Mouse (Mus musculus) neural tube, embryonic 13.5 days (tissue): ENCODE measurements around the gene Zfp248. TPM values are rescaled to one million over a fixed set of nuclear protein-coding genes. Genes with fewer than 3 reads are reported as not detected.

Experiments used
- ATAC-seq: fragments of 200-750 bp; cut with Nextera tagmentation; 2 replicates; pipeline ENCODE4 v1.8.0; 2017; ENCODE audit warnings: low read depth, mild to moderate bottlenecking, moderate TSS enrichment, moderate library complexity
- H3K27ac ChIP-seq: fragments of 300-500 bp; sonication (generic); replicated peaks from 2 replicates; pipeline ENCODE4 v1.5.1; 2015; ENCODE audit warnings: moderate library complexity, mild to moderate bottlenecking, inconsistent platforms
- H3K27me3 ChIP-seq: fragments of 300-500 bp; sonication (generic); 2 replicates; pipeline ENCODE4 v1.6.1; 2015; ENCODE audit warnings: mild to moderate bottlenecking, inconsistent platforms
- H3K36me3 ChIP-seq: fragments of 300-500 bp; sonication (generic); 2 replicates; pipeline ENCODE4 v1.6.1; 2015; ENCODE audit warnings: mild to moderate bottlenecking, inconsistent platforms
- H3K4me1 ChIP-seq: fragments of 300-500 bp; sonication (generic); replicated peaks from 2 replicates; pipeline ENCODE4 v1.6.1; 2015; ENCODE audit warnings: inconsistent platforms
- H3K4me2 ChIP-seq: fragments of 300-500 bp; sonication (generic); 2 replicates; pipeline ENCODE4 v1.6.1; 2015; ENCODE audit warnings: inconsistent platforms, mild to moderate bottlenecking, moderate library complexity
- H3K4me3 ChIP-seq: fragments of 300-500 bp; sonication (generic); 2 replicates; pipeline ENCODE4 v1.5.1; 2015; ENCODE audit warnings: mild to moderate bottlenecking, inconsistent platforms
- H3K9ac ChIP-seq: fragments of 300-500 bp; sonication (generic); 2 replicates; pipeline ENCODE4 v1.6.1; 2015; ENCODE audit warnings: moderate library complexity, mild to moderate bottlenecking, inconsistent platforms
- H3K9me3 ChIP-seq: fragments of 300-500 bp; sonication (generic); 2 replicates; pipeline ENCODE4 v1.6.1; 2016; ENCODE audit warnings: inconsistent platforms
- WGBS: fragments of 180-500 bp; shearing (Covaris S2); methylation state at CpG from one replicate; pipeline ENCODE4 v1.1.7; 2015; 5-methylcytosine and 5-hydroxymethylcytosine counted together
- polyA plus RNA-seq: library from polyadenylated mRNA; unstranded; fragments of >200 nt; fragmentation: Nextera tagmentation; extraction: Ambion mirVana; gene quantifications from 2 replicates; pipeline ENCODE4 v1.2.1, GENCODE M21; 2015

Zfp248 gene
- polyA plus RNA-seq, 1 experiment from 2014 or later, result 16.8 TPM

DNA sequence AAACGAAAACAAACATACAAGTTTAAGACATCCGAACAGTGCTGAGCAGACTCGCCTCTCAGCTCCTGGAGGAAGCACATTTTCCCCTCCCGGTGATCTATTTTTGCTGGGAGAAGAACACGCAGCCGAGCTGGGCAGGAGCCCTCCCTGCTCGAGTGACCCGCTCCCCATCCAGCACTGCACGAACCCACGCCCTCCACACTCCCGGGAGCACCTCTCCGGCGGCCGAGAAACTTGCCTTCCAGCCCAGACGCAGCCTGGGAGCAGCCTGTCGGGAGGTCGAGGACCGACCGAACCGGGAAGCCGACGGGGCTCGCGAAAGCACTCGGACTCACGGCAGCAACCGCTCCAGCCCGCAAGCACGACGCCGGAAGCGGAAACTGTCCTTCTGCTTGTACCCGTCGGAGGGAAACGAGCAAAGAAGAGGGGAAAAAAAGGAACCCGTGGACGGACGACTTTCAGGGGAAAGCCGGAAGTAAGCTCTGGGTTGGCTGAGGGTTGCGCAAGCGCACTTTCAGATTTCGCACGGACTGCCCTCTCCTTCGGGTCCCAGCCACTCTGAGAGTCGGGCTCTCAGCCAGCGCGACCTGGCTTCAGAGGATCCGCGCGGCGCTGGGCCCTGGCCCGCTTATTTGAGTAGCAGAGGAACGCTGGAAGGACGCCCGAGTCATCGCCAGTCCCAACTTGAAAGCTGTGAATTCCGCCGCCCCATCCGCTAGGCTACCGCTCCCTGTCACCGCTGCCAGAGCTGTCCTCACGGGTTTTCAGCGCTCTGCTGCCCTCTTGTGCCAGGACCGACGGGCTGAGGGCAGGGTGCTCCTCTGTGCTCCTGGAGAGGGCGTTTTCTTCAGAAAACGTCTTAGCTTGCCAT lies 36.0 kb downstream of the Zfp248 start, which contains the start of gene Bms1:
Bms1 (minus strand) TSS at position 425 of the 871 bp plus-strand sequence.
- H3K4me1 ChIP-seq, result peaks cover 15% of the 10 kb centered on the region
- no peaks in the 10 kb centered on the region for H3K27me3 ChIP-seq
- under 1% methylated on average over 67 of the region's 67 CpGs for WGBS
- H3K4me2 ChIP-seq, result peak within 1 kb of the TSS; percentile 60
- ATAC-seq, result peak; percentile 98
- H3K27ac ChIP-seq, result peak within 1 kb of the TSS; percentile 90
- peak within 1 kb of the TSS; percentile 86 for H3K9ac ChIP-seq
- peak within 1 kb of the TSS; percentile 90 for H3K4me3 ChIP-seq
- H3K9me3 ChIP-seq, result no peaks in the 10 kb centered on the region
- peaks cover 27% of the 10 kb centered on the region for H3K36me3 ChIP-seq

DNA sequence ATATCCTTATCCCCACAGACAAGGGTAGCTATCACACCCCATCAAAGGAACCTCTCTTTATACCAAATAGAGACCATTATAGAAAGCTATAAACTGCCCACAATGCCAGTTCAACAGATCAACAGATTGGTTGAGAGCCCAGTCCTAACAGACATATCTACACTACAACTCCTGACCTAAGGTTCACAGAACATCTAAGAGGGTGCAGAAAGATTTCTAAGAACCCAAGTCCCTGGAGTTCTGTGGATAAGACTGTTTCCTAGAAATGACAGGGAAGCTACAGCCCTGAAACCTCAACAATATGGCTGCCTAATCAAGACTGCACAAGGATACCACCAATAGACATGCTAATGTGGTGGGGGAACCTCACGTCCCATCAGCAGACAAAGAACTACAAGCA lies 44.9 kb downstream of the Zfp248 start:
- no peaks in the 10 kb centered on the region for H3K9me3 ChIP-seq
- no peak overlapping the region for H3K9ac ChIP-seq
- no peak for ATAC-seq
- H3K27me3 ChIP-seq, result no peaks in the 10 kb centered on the region
- H3K36me3 ChIP-seq, result peaks cover 87% of the 10 kb centered on the region
- no peak overlapping the region for H3K4me2 ChIP-seq
- WGBS, result 76% methylated on average over 1 of the region's 1 CpGs
- no peak overlapping the region for H3K27ac ChIP-seq
- no peak overlapping the region for H3K4me3 ChIP-seq
- no peaks in the 10 kb centered on the region for H3K4me1 ChIP-seq

DNA sequence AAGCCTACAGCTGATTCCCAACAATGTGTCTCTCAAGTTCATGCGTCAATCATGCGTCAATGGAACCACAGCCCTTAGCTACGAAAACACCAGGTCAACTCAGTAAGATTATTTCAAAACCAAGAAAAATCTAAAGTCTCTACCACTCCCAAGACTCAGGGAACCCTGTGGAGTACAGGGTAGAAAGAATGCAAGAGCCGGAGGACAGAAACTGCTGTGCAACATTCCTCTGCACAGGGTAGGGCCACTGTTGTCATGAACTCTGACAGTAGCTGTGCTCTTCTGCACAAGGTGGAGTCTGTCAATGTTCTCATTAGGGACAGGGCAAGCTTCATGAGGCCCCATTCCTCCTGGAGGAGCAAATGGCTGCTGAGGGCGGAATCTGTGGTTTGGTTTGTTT lies 46.8 kb downstream of the Zfp248 start:
- Histone ChIP-seq H3K9ac (no peak overlapping the region), H3K4me2 (no peak overlapping the region), H3K9me3 (no peaks in the 10 kb centered on the region), H3K36me3 (peaks cover 88% of the 10 kb centered on the region), H3K4me1 (no peaks in the 10 kb centered on the region), H3K27ac (no peak overlapping the region), H3K4me3 (no peak overlapping the region), H3K27me3 (no peaks in the 10 kb centered on the region)
- 91% methylated on average over 5 of the region's 5 CpGs for WGBS
- no peak for ATAC-seq

DNA sequence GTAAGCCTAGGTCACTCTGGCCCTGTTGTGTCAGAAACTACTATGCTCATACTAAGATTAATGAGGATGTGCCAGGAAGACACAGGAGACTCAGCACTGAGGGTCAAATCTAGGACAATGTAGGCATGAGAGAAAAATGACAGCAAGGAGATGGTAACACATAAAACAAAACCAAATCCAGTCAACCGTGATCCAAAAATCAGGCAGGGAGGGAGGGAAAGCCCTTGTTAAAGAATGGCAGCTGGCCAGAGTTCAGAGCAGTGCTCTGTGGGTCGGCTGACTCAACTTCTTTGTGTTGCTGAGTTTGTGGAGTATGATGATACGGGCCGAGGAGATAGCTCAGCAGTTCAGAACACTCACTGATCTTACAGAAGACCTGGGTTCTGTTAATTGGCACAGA lies 48.9 kb downstream of the Zfp248 start:
- peaks cover 88% of the 10 kb centered on the region for H3K36me3 ChIP-seq

DNA sequence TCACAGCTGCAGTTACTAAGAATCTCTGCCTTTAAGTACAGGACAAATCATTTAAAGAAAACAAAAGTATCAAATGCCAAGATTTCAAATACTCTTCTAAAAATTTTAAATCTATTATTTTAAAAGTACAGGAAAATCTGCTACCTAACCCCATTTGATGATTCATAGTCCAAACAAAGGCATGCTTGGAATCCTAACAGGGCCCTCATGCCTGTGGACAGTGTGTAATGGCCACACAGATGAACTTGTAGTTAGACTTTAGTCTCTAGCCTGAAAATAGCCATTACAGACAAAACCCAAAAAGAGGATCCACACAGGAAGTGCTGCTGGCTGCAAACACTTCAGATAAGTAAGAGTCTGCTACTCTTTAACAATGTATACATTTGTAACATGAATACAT lies 64.6 kb downstream of the Zfp248 start:
- H3K9ac ChIP-seq, result no peak overlapping the region
- no peaks in the 10 kb centered on the region for H3K27me3 ChIP-seq
- no peak overlapping the region for H3K27ac ChIP-seq
- H3K4me1 ChIP-seq, result no peaks in the 10 kb centered on the region
- ATAC-seq, result no peak
- no peak overlapping the region for H3K4me3 ChIP-seq
- no peak overlapping the region for H3K4me2 ChIP-seq
- H3K36me3 ChIP-seq, result peaks cover 76% of the 10 kb centered on the region
- no peaks in the 10 kb centered on the region for H3K9me3 ChIP-seq

More for the DNA sequence above, 48.9 kb downstream of the Zfp248 start:
- no peak for ATAC-seq
- WGBS, result 86% methylated on average over 4 of the region's 4 CpGs
- Histone ChIP-seq H3K4me3 (no peak overlapping the region), H3K9me3 (no peaks in the 10 kb centered on the region), H3K9ac (no peak overlapping the region), H3K27ac (no peak overlapping the region), H3K4me1 (no peaks in the 10 kb centered on the region), H3K4me2 (no peak overlapping the region), H3K27me3 (no peaks in the 10 kb centered on the region)

DNA sequence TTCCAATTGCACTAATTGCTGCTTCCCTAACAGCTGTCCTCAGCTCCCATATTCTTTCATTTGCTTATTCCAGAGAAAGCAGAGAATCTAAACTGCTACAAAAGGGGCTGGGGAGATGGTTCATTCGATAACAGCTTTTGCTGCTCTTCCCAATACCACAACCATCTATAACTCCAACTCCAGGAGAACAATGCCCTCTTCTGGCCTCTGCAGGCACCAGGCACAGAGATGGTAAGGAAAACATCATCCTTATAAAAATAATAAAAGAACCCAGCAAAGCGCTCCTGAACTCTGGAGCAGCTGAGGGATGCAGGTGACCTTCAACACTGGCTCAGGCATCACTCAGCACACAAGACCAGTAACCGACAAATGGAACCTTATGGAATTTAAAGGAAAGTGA lies 69.4 kb downstream of the Zfp248 start:
- Histone ChIP-seq H3K4me3 (no peak overlapping the region), H3K36me3 (peaks cover 62% of the 10 kb centered on the region), H3K27ac (no peak overlapping the region), H3K4me1 (no peaks in the 10 kb centered on the region), H3K9me3 (no peaks in the 10 kb centered on the region), H3K27me3 (no peaks in the 10 kb centered on the region), H3K9ac (no peak overlapping the region), H3K4me2 (no peak overlapping the region)
- no peak for ATAC-seq
- 90% methylated on average over 3 of the region's 3 CpGs for WGBS

DNA sequence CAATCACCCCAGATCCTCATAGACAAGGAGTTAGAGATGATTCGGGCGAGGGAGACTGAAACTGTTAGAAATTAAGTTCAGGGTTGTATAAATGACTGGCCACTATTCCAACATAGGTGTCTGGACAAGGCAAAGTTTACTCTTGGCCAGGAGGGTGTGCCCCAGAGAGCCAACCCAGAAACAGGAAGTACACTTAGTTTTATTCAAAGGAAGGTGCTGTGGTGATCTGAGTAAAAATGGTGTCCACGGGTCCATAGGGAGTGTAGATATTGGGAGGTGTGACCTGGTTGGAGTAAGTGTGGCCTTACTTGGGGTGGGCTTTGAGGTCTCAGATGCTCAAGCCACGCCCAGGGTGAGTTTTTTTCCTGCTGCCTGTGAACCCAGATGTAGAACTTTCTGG lies 74.1 kb downstream of the Zfp248 start:
- Histone ChIP-seq H3K36me3 (peaks cover 33% of the 10 kb centered on the region), H3K9me3 (no peaks in the 10 kb centered on the region), H3K4me3 (no peak overlapping the region), H3K9ac (no peak overlapping the region), H3K27me3 (no peaks in the 10 kb centered on the region), H3K27ac (no peak overlapping the region), H3K4me1 (peaks cover 9% of the 10 kb centered on the region; the same call in 1 of the 2 replicates), H3K4me2 (no peak overlapping the region)
- WGBS, result 83% methylated on average over 4 of the region's 4 CpGs
- no peak for ATAC-seq

DNA sequence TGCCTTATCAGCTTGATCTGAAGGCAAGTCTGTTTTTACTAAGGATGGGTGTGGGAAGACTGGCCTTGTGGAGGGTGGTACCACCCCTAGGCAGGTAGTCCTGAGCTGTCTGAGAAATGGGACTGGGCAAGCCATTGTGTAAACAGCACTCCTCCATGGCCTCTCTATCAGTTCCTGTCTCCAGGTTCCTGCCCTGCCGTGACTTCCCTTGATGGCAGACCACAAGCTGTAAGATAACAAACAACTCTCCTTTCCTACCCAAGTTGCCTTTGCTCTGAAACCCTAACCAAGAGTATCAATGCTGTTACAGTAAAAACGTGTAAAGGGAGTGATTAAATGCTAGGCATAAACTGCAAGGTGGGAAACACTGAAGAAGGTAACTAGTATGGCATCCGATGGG lies 74.7 kb downstream of the Zfp248 start:
- Histone ChIP-seq H3K27me3 (no peaks in the 10 kb centered on the region), H3K9ac (no peak overlapping the region), H3K4me3 (no peak overlapping the region), H3K36me3 (peaks cover 33% of the 10 kb centered on the region), H3K4me2 (no peak overlapping the region), H3K4me1 (peaks cover 9% of the 10 kb centered on the region; the same call in 1 of the 2 replicates), H3K9me3 (no peaks in the 10 kb centered on the region), H3K27ac (no peak overlapping the region)
- 63% methylated on average over 3 of the region's 3 CpGs for WGBS
- no peak for ATAC-seq

DNA sequence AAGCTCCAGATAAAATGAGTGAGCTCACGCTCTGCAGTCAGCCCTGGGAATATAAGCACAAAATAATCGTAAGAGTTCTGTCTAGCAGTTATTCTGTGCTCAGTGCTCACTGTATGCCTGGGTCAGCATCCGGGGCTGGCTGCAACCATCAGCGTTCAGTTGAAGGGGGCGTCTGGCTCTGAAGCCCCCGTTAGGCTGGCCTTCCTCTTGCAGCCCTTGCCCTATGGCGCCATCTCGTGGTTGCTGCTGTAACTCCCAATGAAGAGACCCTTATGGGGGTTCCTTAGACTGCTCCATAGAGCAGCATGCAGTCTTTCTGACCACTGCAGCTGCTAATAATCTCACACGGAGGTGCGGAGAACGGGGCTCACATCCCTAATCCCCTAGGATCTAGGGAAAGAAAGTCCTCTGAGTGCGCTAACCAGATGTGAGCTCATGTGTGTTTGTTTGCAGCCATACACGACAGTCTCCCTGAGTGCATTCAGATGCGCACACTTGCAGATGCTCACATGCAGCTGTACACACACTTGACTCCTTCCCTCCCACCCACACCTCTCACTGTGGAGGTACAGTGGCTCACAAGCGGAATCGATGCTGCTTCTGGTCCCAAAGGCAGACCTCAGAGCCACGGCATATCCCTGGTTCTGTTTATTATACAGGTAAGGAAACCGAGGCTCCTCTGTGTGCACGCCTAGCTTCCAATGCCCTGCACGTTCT lies 75.7 kb downstream of the Zfp248 start:
- Histone ChIP-seq H3K4me2 (peak overlapping the region; percentile 28), H3K9ac (peak overlapping the region; percentile 49; the same call in 1 of the 2 replicates), H3K4me1 (peaks cover 9% of the 10 kb centered on the region; the same call in 1 of the 2 replicates), H3K36me3 (peaks cover 26% of the 10 kb centered on the region), H3K4me3 (no peak overlapping the region), H3K27me3 (no peaks in the 10 kb centered on the region), H3K9me3 (no peaks in the 10 kb centered on the region), H3K27ac (no peak overlapping the region)
- 35% methylated on average over 20 of the region's 20 CpGs for WGBS
- ATAC-seq, result peak; percentile 90

DNA sequence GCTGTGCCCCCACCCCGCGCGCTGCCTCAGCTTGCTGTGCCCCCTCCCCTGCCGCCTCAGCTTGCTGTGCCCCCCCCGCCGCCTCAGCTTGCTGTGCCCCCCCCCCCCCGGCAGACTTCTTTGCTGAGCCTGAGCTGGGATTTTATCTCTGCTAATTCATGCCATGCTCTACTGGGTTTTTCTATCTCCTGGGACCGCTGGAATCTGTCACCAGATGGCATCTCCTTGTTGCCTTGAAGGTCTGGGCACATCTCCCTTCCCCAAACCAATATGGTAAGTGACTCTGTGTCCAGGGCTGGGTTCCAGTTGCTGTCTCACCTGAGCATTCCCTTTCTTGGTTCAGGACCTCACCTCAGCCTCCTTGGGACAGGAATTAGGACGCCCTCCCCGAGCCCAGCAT lies 77.7 kb downstream of the Zfp248 start:
- Histone ChIP-seq H3K27me3 (no peaks in the 10 kb centered on the region), H3K4me1 (peaks cover 9% of the 10 kb centered on the region; the same call in 1 of the 2 replicates), H3K27ac (no peak overlapping the region), H3K9me3 (no peaks in the 10 kb centered on the region), H3K4me2 (no peak overlapping the region), H3K36me3 (peaks cover 6% of the 10 kb centered on the region), H3K9ac (no peak overlapping the region), H3K4me3 (no peak overlapping the region)
- WGBS, result 62% methylated on average over 8 of the region's 10 CpGs
- ATAC-seq, result no peak
